Mouse (Mus musculus): Measurements from ENCODE around the gene Stk11. TPM values are rescaled to one million over a fixed set of nuclear protein-coding genes. Genes with fewer than 3 reads are reported as not detected.

The Stk11 gene
- polyA plus RNA-seq, 1 experiment from 2014 or later: 13.3 TPM

- H3K9me3 ChIP-seq: no peaks in the 10 kb centered on the region
- ATAC-seq (ENCODE audit: low read depth): no peak
- peak overlapping the region; percentile 69 for H3K4me3 ChIP-seq
- H3K4me2 ChIP-seq: peak overlapping the region; percentile 91
- H3K36me3 ChIP-seq: peaks cover 21% of the 10 kb centered on the region
- no peaks in the 10 kb centered on the region for H3K27me3 ChIP-seq
- WGBS: 5% methylated on average over 30 of the region's 30 CpGs
- peak overlapping the region; percentile 91 for H3K9ac ChIP-seq
- peak overlapping the region; percentile 33 for H3K27ac ChIP-seq (replicated peaks)
- peaks cover 54% of the 10 kb centered on the region for H3K4me1 ChIP-seq (replicated peaks)
These were observed 1.5 kb downstream of the Stk11 start for GRCm38 (mm10) chr10:80116927-80117691.

- Histone ChIP-seq H3K9ac (peak overlapping the region; percentile 91), H3K36me3 (peaks cover 23% of the 10 kb centered on the region), H3K4me3 (peak overlapping the region; percentile 69), H3K9me3 (no peaks in the 10 kb centered on the region), H3K4me2 (peak overlapping the region; percentile 91), H3K27me3 (no peaks in the 10 kb centered on the region), H3K27ac (replicated peaks) (peak overlapping the region; percentile 64; the same call in 1 of the 2 replicates), H3K4me1 (replicated peaks) (peaks cover 54% of the 10 kb centered on the region)
- ATAC-seq (ENCODE audit: low read depth): no peak
- 67% methylated on average over 1 of the region's 1 CpGs for WGBS
These were observed 2.1 kb downstream of the Stk11 start for GRCm38 (mm10) chr10:80117736-80118135.

- no peaks in the 10 kb centered on the region for H3K9me3 ChIP-seq
- H3K9ac ChIP-seq: peak overlapping the region; percentile 91
- peak overlapping the region; percentile 64 for H3K27ac ChIP-seq (replicated peaks)
- H3K4me3 ChIP-seq: peak overlapping the region; percentile 69
- 37% methylated on average over 6 of the region's 6 CpGs for WGBS
- peaks cover 54% of the 10 kb centered on the region for H3K4me1 ChIP-seq (replicated peaks)
- ATAC-seq (ENCODE audit: low read depth): no peak
- H3K4me2 ChIP-seq: peak overlapping the region; percentile 91
- no peaks in the 10 kb centered on the region for H3K27me3 ChIP-seq
- peaks cover 30% of the 10 kb centered on the region for H3K36me3 ChIP-seq
These were observed 2.9 kb downstream of the Stk11 start for GRCm38 (mm10) chr10:80118552-80118951.

GRCm38 (mm10) chr10:80120146-80120545 lies 4.5 kb downstream of the Stk11 start:
- no peak overlapping the region for H3K4me3 ChIP-seq
- H3K9me3 ChIP-seq: no peaks in the 10 kb centered on the region
- no peak for ATAC-seq (ENCODE audit: low read depth)
- 67% methylated on average over 2 of the region's 2 CpGs for WGBS
- 0 out of 2 replicates have a peak overlapping the region, but pooled peaks have one; percentile 19 for H3K9ac ChIP-seq
- no peak overlapping the region for H3K27ac ChIP-seq (replicated peaks)
- H3K4me1 ChIP-seq (replicated peaks): peaks cover 45% of the 10 kb centered on the region
- no peak overlapping the region for H3K4me2 ChIP-seq
- H3K27me3 ChIP-seq: no peaks in the 10 kb centered on the region
- peaks cover 42% of the 10 kb centered on the region for H3K36me3 ChIP-seq

- Histone ChIP-seq H3K27ac (replicated peaks) (no peak overlapping the region), H3K4me2 (no peak overlapping the region), H3K9ac (no peak overlapping the region), H3K36me3 (peaks cover 57% of the 10 kb centered on the region), H3K4me1 (replicated peaks) (peaks cover 42% of the 10 kb centered on the region), H3K9me3 (no peaks in the 10 kb centered on the region), H3K4me3 (no peak overlapping the region), H3K27me3 (no peaks in the 10 kb centered on the region)
- 97% methylated on average over 2 of the region's 2 CpGs for WGBS
- ATAC-seq (ENCODE audit: low read depth): no peak
These were observed 6.0 kb downstream of the Stk11 start for GRCm38 (mm10) chr10:80121639-80122038.

GRCm38 (mm10) chr10:80123932-80124562 lies 8.4 kb downstream of the Stk11 start:
- peaks cover 18% of the 10 kb centered on the region for H3K4me1 ChIP-seq (replicated peaks)
- no peaks in the 10 kb centered on the region for H3K27me3 ChIP-seq
- WGBS: 93% methylated on average over 9 of the region's 9 CpGs
- H3K4me2 ChIP-seq: no peak overlapping the region
- H3K9me3 ChIP-seq: no peaks in the 10 kb centered on the region
- no peak for ATAC-seq (ENCODE audit: low read depth)
- no peak overlapping the region for H3K27ac ChIP-seq (replicated peaks)
- H3K36me3 ChIP-seq: peaks cover 81% of the 10 kb centered on the region
- no peak overlapping the region for H3K4me3 ChIP-seq
- no peak overlapping the region for H3K9ac ChIP-seq

GRCm38 (mm10) chr10:80127920-80128319 lies 12.3 kb downstream of the Stk11 start:
- no peaks in the 10 kb centered on the region; the same call in 1 of the 2 replicates for H3K27me3 ChIP-seq
- H3K4me1 ChIP-seq (replicated peaks): peaks cover 13% of the 10 kb centered on the region
- H3K4me3 ChIP-seq: no peak overlapping the region
- H3K4me2 ChIP-seq: no peak overlapping the region
- no peak for ATAC-seq (ENCODE audit: low read depth)
- H3K36me3 ChIP-seq: peaks cover 95% of the 10 kb centered on the region
- no peaks in the 10 kb centered on the region for H3K9me3 ChIP-seq
- no peak overlapping the region for H3K27ac ChIP-seq (replicated peaks)
- 93% methylated on average over 8 of the region's 8 CpGs for WGBS
- no peak overlapping the region for H3K9ac ChIP-seq

- ATAC-seq (ENCODE audit: low read depth): no peak
- H3K4me3 ChIP-seq: no peak overlapping the region
- 94% methylated on average over 9 of the region's 9 CpGs for WGBS
- no peak overlapping the region for H3K27ac ChIP-seq (replicated peaks)
- no peaks in the 10 kb centered on the region for H3K9me3 ChIP-seq
- no peaks in the 10 kb centered on the region; the same call in 1 of the 2 replicates for H3K27me3 ChIP-seq
- peaks cover 100% of the 10 kb centered on the region for H3K36me3 ChIP-seq
- H3K9ac ChIP-seq: no peak overlapping the region
- H3K4me1 ChIP-seq (replicated peaks): peaks cover 17% of the 10 kb centered on the region
- H3K4me2 ChIP-seq: no peak overlapping the region
These were observed 14.2 kb downstream of the Stk11 start for GRCm38 (mm10) chr10:80129846-80130245.

- WGBS: 81% methylated on average over 18 of the region's 18 CpGs
- H3K4me2 ChIP-seq: no peak overlapping the region
- H3K27me3 ChIP-seq: peaks cover 1% of the 10 kb centered on the region
- no peak for ATAC-seq (ENCODE audit: low read depth)
- no peak overlapping the region for H3K4me3 ChIP-seq
- H3K9ac ChIP-seq: 0 out of 2 replicates have a peak overlapping the region, but pooled peaks have one; percentile 26
- no peak overlapping the region for H3K27ac ChIP-seq (replicated peaks)
- H3K36me3 ChIP-seq: peaks cover 100% of the 10 kb centered on the region
- peaks cover 17% of the 10 kb centered on the region for H3K4me1 ChIP-seq (replicated peaks)
- no peaks in the 10 kb centered on the region for H3K9me3 ChIP-seq
These were observed 14.9 kb downstream of the Stk11 start for GRCm38 (mm10) chr10:80130403-80131031.

GRCm38 (mm10) chr10:80131316-80131951 lies 15.8 kb downstream of the Stk11 start:
- 0 out of 2 replicates have a peak, but pooled peaks have one; percentile 16 for ATAC-seq (ENCODE audit: low read depth)
- H3K9me3 ChIP-seq: no peaks in the 10 kb centered on the region
- H3K9ac ChIP-seq: peak overlapping the region; percentile 38; the same call in 1 of the 2 replicates
- peaks cover 9% of the 10 kb centered on the region for H3K27me3 ChIP-seq
- H3K4me3 ChIP-seq: peak overlapping the region; percentile 10; the same call in 1 of the 2 replicates
- peak overlapping the region; percentile 33 for H3K4me2 ChIP-seq
- H3K27ac ChIP-seq (replicated peaks): 0 out of 2 replicates have a peak overlapping the region, but pooled peaks have one; percentile 23
- 13% methylated on average over 55 of the region's 55 CpGs for WGBS
- H3K36me3 ChIP-seq: peaks cover 99% of the 10 kb centered on the region
- H3K4me1 ChIP-seq (replicated peaks): peaks cover 21% of the 10 kb centered on the region

- H3K9me3 ChIP-seq: no peaks in the 10 kb centered on the region
- H3K4me3 ChIP-seq: peak overlapping the region; percentile 10; the same call in 1 of the 2 replicates
- peak overlapping the region; percentile 38; the same call in 1 of the 2 replicates for H3K9ac ChIP-seq
- H3K4me1 ChIP-seq (replicated peaks): peaks cover 27% of the 10 kb centered on the region
- ATAC-seq (ENCODE audit: low read depth): 0 out of 2 replicates have a peak, but pooled peaks have one; percentile 9
- 32% methylated on average over 27 of the region's 27 CpGs for WGBS
- 0 out of 2 replicates have a peak overlapping the region, but pooled peaks have one; percentile 23 for H3K27ac ChIP-seq (replicated peaks)
- peaks cover 14% of the 10 kb centered on the region for H3K27me3 ChIP-seq
- peaks cover 93% of the 10 kb centered on the region for H3K36me3 ChIP-seq
- peak overlapping the region; percentile 33 for H3K4me2 ChIP-seq
These were observed 16.3 kb downstream of the Stk11 start for GRCm38 (mm10) chr10:80131952-80132350.

Measured in neural tube, embryonic 13.5 days (tissue).